Mouse (Mus musculus): ENCODE results near the gene St3gal5. TPM values are rescaled to one million over a fixed set of nuclear protein-coding genes. Genes with fewer than 3 reads are reported as not detected.

Gene St3gal5
- total and polyA plus RNA-seq, 3 experiments: 24.4 to 51.8 TPM; not detected in 1

- TF ChIP-seq UBTF (IDR thresholded peaks at IDR 0.05; ENCODE audit: borderline replicate concordance, insufficient read depth, low read depth, low read length): no peak
- TF ChIP-seq CHD1 (IDR thresholded peaks at IDR 0.05; ENCODE audit: low read depth, low read length): no peak
- peak; percentile 92 for TF ChIP-seq GATA1 (IDR thresholded peaks at IDR 0.05; ENCODE audit: low read depth, low read length)
- TF ChIP-seq GABPA (IDR thresholded peaks at IDR 0.05; ENCODE audit: low read depth, low read length): no peak
- TF ChIP-seq POLR2AphosphoS5 (IDR thresholded peaks at IDR 0.05; ENCODE audit: borderline replicate concordance, low read depth, low read length): no peak
- TF ChIP-seq ZMIZ1 (IDR thresholded peaks at IDR 0.05; ENCODE audit: low read depth, low read length): no peak
- peak; percentile 100 for TF ChIP-seq BHLHE40 (IDR thresholded peaks at IDR 0.05; ENCODE audit: borderline replicate concordance, low read depth, low read length)
- TF ChIP-seq TBP (IDR thresholded peaks at IDR 0.05; ENCODE audit: low read depth, low read length): no peak
- TF ChIP-seq ETS1 (IDR thresholded peaks at IDR 0.05; ENCODE audit: low read depth, low read length): peak; percentile 93
- peak; percentile 90 to 94 for TF ChIP-seq EP300 (IDR thresholded peaks at IDR 0.05; ENCODE audit: low read depth in 1 of 2, low read length in 2 of 2)
Observed at GRCm38 (mm10) chr6:72140371-72140770, 43.0 kb downstream of the St3gal5 start (continued).

GRCm38 (mm10) chr6:72141191-72141590 lies 43.8 kb downstream of the St3gal5 start:
- peaks cover 1 to 24% of the 10 kb centered on the region in 2 experiments for H3K36me3 ChIP-seq (ENCODE audit: control insufficient read depth in 1 of 2, insufficient read depth in 2 of 2, low read length in 2 of 2)
- DNase-seq (ENCODE audit: low read depth, low spot score): no peak
- TF ChIP-seq EP300 (IDR thresholded peaks at IDR 0.05; ENCODE audit: low read depth in 1 of 2, low read length in 2 of 2): no peak
- no peak for TF ChIP-seq ETS1 (IDR thresholded peaks at IDR 0.05; ENCODE audit: low read depth, low read length)
- no peak for TF ChIP-seq MEF2A (IDR thresholded peaks at IDR 0.05; ENCODE audit: extremely low read depth, insufficient replicate concordance, low read depth, low read length, poor library complexity, severe bottlenecking)
- no peak for TF ChIP-seq ZNF384 (IDR thresholded peaks at IDR 0.05; ENCODE audit: low read depth, low read length)
- H3K9me3 ChIP-seq (replicated peaks; ENCODE audit: insufficient read depth, low read length): no peaks in the 10 kb centered on the region
- no peak overlapping the region for H3K4me3 ChIP-seq (ENCODE audit: control insufficient read depth in 1 of 2, insufficient read depth in 1 of 2, low read depth in 2 of 2, low read length in 2 of 2)
- no peaks in the 10 kb centered on the region for H3K79me2 ChIP-seq (ENCODE audit: control insufficient read depth, insufficient read depth, low read length, poor library complexity)
- H3K27me3 ChIP-seq (ENCODE audit: control insufficient read depth in 1 of 2, insufficient read depth in 2 of 2, low read length in 2 of 2): no peaks in the 10 kb centered on the region
- no peak overlapping the region for H3K27ac ChIP-seq (ENCODE audit: control insufficient read depth, low read depth, low read length)
- peaks cover 4 to 20% of the 10 kb centered on the region in 2 experiments; a peak in 3 of 4 replicates for H3K4me1 ChIP-seq (ENCODE audit: control insufficient read depth in 1 of 2, insufficient read depth in 2 of 2, low read length in 2 of 2)
- H3K9ac ChIP-seq (ENCODE audit: control insufficient read depth, low read depth, low read length, poor library complexity, severe bottlenecking): no peak overlapping the region

GRCm38 (mm10) chr6:72142561-72142960 lies 45.2 kb downstream of the St3gal5 start:
- Histone ChIP-seq H3K36me3 (ENCODE audit: control insufficient read depth in 1 of 2, insufficient read depth in 2 of 2, low read length in 2 of 2) (peaks cover 10 to 13% of the 10 kb centered on the region in 2 experiments), H3K27ac (ENCODE audit: control insufficient read depth, low read depth, low read length) (no peak overlapping the region), H3K4me3 (ENCODE audit: control insufficient read depth in 1 of 2, insufficient read depth in 1 of 2, low read depth in 2 of 2, low read length in 2 of 2) (no peak overlapping the region), H3K9ac (ENCODE audit: control insufficient read depth, low read depth, low read length, poor library complexity, severe bottlenecking) (no peak overlapping the region), H3K79me2 (ENCODE audit: control insufficient read depth, insufficient read depth, low read length, poor library complexity) (no peaks in the 10 kb centered on the region), H3K27me3 (ENCODE audit: control insufficient read depth in 1 of 2, insufficient read depth in 2 of 2, low read length in 2 of 2) (no peaks in the 10 kb centered on the region), H3K4me1 (ENCODE audit: control insufficient read depth in 1 of 2, insufficient read depth in 2 of 2, low read length in 2 of 2) (peaks cover 4 to 17% of the 10 kb centered on the region in 2 experiments; a peak in 3 of 4 replicates), H3K9me3 (replicated peaks; ENCODE audit: insufficient read depth, low read length) (no peaks in the 10 kb centered on the region)
- TF ChIP-seq RAD21 (IDR thresholded peaks at IDR 0.05; ENCODE audit: low read depth, low read length) (no peak), MAX (IDR thresholded peaks at IDR 0.05; ENCODE audit: low read length) (no peak), ETS1 (IDR thresholded peaks at IDR 0.05; ENCODE audit: low read depth, low read length) (no peak), ZNF384 (IDR thresholded peaks at IDR 0.05; ENCODE audit: low read depth, low read length) (no peak), POLR2AphosphoS2 (IDR thresholded peaks at IDR 0.05; ENCODE audit: low read length) (no peak), EP300 (IDR thresholded peaks at IDR 0.05; ENCODE audit: low read depth in 1 of 2, low read length in 2 of 2) (no peak), MYC (IDR thresholded peaks at IDR 0.05; ENCODE audit: low read depth, low read length) (no peak)
- no peak for DNase-seq (ENCODE audit: low read depth, low spot score)
